Mouse (Mus musculus): ENCODE measurements around the gene Ccnk. TPM values are rescaled to one million over a fixed set of nuclear protein-coding genes. Genes with fewer than 3 reads are reported as not detected.

The Ccnk gene
- 3.3 and 3.7 TPM in 2 replicates for polyA plus RNA-seq (2015; fragmentation: Nextera tagmentation; extraction: Ambion mirVana)

- Histone ChIP-seq H3K4me2 (replicated peaks) (peak within 1 kb of the TSS; percentile 91), H3K36me3 (peaks cover 15% of the 10 kb centered on the region), H3K9ac (replicated peaks) (peak within 1 kb of the TSS; percentile 88), H3K4me3 (peak within 1 kb of the TSS; percentile 94), H3K27me3 (no peaks in the 10 kb centered on the region), H3K4me1 (peaks cover 39% of the 10 kb centered on the region), H3K9me3 (no peaks in the 10 kb centered on the region), H3K27ac (replicated peaks) (peak within 1 kb of the TSS; percentile 84)
- WGBS = under 1% methylated on average over 82 of the region's 82 CpGs
- ATAC-seq (replicated peaks) = peak; percentile 98
These were observed at the start of gene Ccnk for GRCm38 (mm10) chr12:108179321-108180266. Gene Ccnk (plus strand): TSS chr12:108179579.

- no peak for ATAC-seq (replicated peaks)
- Histone ChIP-seq H3K27ac (replicated peaks) (peak overlapping the region; percentile 61), H3K27me3 (no peaks in the 10 kb centered on the region), H3K9me3 (no peaks in the 10 kb centered on the region), H3K36me3 (peaks cover 28% of the 10 kb centered on the region), H3K4me3 (no peak overlapping the region), H3K4me2 (replicated peaks) (no peak overlapping the region), H3K4me1 (0 out of 2 replicates have a peak, but pooled peaks cover 5% of the 10 kb centered on the region), H3K9ac (replicated peaks) (no peak overlapping the region)
- WGBS = 91% methylated on average over 8 of the region's 8 CpGs
These were observed 46.8 kb upstream of the Ccnk start for GRCm38 (mm10) chr12:108132450-108133070.

GRCm38 (mm10) chr12:108133181-108133580, 46.2 kb upstream of the Ccnk start:
- H3K4me2 ChIP-seq (replicated peaks) = no peak overlapping the region
- 89% methylated on average over 2 of the region's 2 CpGs for WGBS

DNA sequence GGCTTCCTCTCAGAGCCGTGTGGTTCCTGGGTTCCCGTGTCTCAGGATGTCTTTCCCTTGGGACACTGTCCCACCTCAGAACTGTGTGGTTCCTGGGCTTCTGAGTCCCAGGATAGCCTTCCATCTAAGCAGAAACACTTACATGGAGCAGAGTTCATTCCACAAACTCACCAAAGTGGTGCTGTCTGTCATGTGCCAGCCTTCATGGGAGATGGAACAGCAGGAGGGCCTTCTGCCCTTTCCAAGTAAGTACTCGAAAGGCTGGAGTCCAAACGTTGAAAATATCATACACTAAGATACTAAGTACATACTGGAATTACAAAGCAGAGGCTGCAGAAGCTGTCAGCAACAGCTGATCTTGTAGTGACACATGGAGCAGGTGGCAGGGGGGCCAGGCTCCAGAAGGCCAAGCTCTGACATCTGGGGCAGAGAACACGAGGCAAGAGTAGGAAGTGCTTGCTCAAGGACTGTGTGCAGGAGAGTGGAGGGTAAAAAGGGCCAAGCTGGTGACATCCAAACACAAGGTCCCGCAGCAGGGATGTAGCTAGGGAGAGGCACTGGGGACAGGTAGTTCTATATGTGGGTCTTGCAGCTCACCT, 43.7 kb upstream of the Ccnk start:
- Histone ChIP-seq H3K4me3 (no peak overlapping the region), H3K9me3 (no peaks in the 10 kb centered on the region), H3K9ac (replicated peaks) (no peak overlapping the region), H3K4me2 (replicated peaks) (no peak overlapping the region), H3K36me3 (peaks cover 3% of the 10 kb centered on the region; the same call in 1 of the 2 replicates), H3K4me1 (0 out of 2 replicates have a peak, but pooled peaks cover 5% of the 10 kb centered on the region), H3K27ac (replicated peaks) (no peak overlapping the region), H3K27me3 (no peaks in the 10 kb centered on the region)
- no peak for ATAC-seq (replicated peaks)
- 80% methylated on average over 6 of the region's 6 CpGs for WGBS

More at GRCm38 (mm10) chr12:108133181-108133580, 46.2 kb upstream of the Ccnk start:
- H3K36me3 ChIP-seq = peaks cover 24% of the 10 kb centered on the region
- no peak overlapping the region for H3K9ac ChIP-seq (replicated peaks)
- no peaks in the 10 kb centered on the region for H3K27me3 ChIP-seq
- H3K9me3 ChIP-seq = no peaks in the 10 kb centered on the region
- H3K27ac ChIP-seq (replicated peaks) = peak overlapping the region; percentile 61
- no peak overlapping the region for H3K4me3 ChIP-seq
- 0 out of 2 replicates have a peak, but pooled peaks cover 5% of the 10 kb centered on the region for H3K4me1 ChIP-seq
- ATAC-seq (replicated peaks) = no peak

DNA sequence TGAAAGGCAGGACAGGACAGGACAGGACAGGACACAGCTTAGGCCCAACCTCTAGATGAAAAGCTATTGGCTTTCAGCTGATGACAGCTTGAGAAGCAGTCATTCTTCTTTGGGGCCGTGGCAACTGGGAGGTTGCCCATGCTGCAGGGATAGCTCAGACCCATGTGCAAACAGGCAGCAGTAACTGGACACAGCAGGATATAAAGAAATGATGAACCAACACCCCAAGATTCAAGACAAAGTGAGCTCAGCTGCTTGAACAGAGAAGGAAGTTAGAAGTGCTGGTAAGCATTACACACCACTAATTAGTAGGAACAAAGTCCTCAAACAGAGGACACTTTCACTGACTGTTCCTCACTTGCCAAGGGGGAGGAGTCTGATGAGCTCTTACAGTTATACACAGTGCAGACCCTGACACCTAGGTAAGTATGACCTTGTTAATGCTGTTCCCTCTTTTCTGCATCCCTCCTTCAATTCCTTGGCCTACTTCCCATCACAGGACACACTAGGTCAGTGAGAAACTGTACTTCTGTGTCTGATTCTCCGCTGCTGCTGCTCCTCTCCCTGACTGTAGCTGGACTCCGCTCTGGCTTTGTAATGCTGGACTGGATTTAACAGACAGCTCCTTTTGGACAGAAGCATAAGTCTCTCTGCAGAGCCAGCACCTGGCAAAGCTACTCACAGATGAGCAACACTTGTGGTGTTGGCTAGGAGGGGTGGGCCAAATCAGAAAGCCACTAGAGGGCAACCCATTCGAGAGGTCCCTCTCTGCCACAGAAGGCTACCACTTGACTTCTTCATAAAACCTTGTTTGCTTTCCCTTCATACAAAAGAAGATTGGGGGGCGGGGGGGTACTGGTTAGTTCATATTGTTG, 35.5 kb upstream of the Ccnk start:
- no peak overlapping the region for H3K4me2 ChIP-seq (replicated peaks)
- 83% methylated on average over 5 of the region's 5 CpGs for WGBS
- ATAC-seq (replicated peaks) = no peak
- H3K9me3 ChIP-seq = no peaks in the 10 kb centered on the region
- no peaks in the 10 kb centered on the region for H3K4me1 ChIP-seq
- no peak overlapping the region for H3K27ac ChIP-seq (replicated peaks)
- H3K9ac ChIP-seq (replicated peaks) = no peak overlapping the region
- H3K36me3 ChIP-seq = peaks cover 5% of the 10 kb centered on the region; the same call in 1 of the 2 replicates
- H3K4me3 ChIP-seq = no peak overlapping the region
- no peaks in the 10 kb centered on the region for H3K27me3 ChIP-seq

- Histone ChIP-seq H3K4me3 (no peak overlapping the region), H3K4me2 (replicated peaks) (no peak overlapping the region), H3K27me3 (no peaks in the 10 kb centered on the region), H3K9me3 (no peaks in the 10 kb centered on the region), H3K9ac (replicated peaks) (no peak overlapping the region), H3K27ac (replicated peaks) (no peak overlapping the region), H3K36me3 (peaks cover 5% of the 10 kb centered on the region; the same call in 1 of the 2 replicates), H3K4me1 (no peaks in the 10 kb centered on the region)
- 95% methylated on average over 3 of the region's 3 CpGs for WGBS
- ATAC-seq (replicated peaks) = no peak
These were observed 34.2 kb upstream of the Ccnk start for GRCm38 (mm10) chr12:108145198-108145597.

- ATAC-seq (replicated peaks) = no peak
These were observed 29.6 kb upstream of the Ccnk start for GRCm38 (mm10) chr12:108149764-108150163.

GRCm38 (mm10) chr12:108152743-108153142, 26.6 kb upstream of the Ccnk start:
- WGBS = 92% methylated on average over 2 of the region's 2 CpGs
- H3K4me1 ChIP-seq = no peaks in the 10 kb centered on the region

More at GRCm38 (mm10) chr12:108149764-108150163, 29.6 kb upstream of the Ccnk start:
- Histone ChIP-seq H3K9me3 (no peaks in the 10 kb centered on the region), H3K36me3 (peaks cover 9% of the 10 kb centered on the region), H3K4me3 (no peak overlapping the region), H3K27ac (replicated peaks) (no peak overlapping the region), H3K27me3 (no peaks in the 10 kb centered on the region), H3K4me2 (replicated peaks) (no peak overlapping the region), H3K9ac (replicated peaks) (no peak overlapping the region), H3K4me1 (no peaks in the 10 kb centered on the region)
- 73% methylated on average over 3 of the region's 3 CpGs for WGBS

GRCm38 (mm10) chr12:108159863-108160262, 19.5 kb upstream of the Ccnk start:
- Histone ChIP-seq H3K9ac (replicated peaks) (no peak overlapping the region), H3K36me3 (peaks cover 28% of the 10 kb centered on the region)
- ATAC-seq (replicated peaks) = no peak

More at GRCm38 (mm10) chr12:108152743-108153142, 26.6 kb upstream of the Ccnk start:
- no peak for ATAC-seq (replicated peaks)
- no peak overlapping the region for H3K4me2 ChIP-seq (replicated peaks)
- no peak overlapping the region for H3K9ac ChIP-seq (replicated peaks)
- H3K27ac ChIP-seq (replicated peaks) = no peak overlapping the region
- peaks cover 19% of the 10 kb centered on the region for H3K36me3 ChIP-seq
- no peaks in the 10 kb centered on the region for H3K9me3 ChIP-seq
- no peaks in the 10 kb centered on the region for H3K27me3 ChIP-seq
- H3K4me3 ChIP-seq = no peak overlapping the region

DNA sequence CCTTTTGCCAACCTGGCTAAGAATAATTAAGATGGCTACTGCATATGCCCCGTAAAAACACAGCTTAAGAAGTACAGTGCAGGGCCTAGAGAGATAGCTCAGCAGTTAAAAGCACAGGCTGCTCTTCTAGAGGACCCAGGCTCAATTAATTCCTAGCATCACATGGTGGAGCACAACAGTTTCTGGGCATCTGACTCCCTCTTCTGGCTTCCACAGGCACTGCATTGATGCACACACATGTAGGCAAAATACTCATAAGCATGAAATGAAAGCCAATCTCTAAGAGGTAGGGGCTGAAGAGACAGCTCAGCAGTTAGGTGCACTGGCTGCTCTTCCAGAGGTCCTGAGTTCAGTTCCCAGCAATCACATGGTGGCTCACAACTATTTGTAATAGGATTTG, 17.3 kb upstream of the Ccnk start:
- Histone ChIP-seq H3K4me1 (no peaks in the 10 kb centered on the region), H3K27ac (replicated peaks) (no peak overlapping the region), H3K9ac (replicated peaks) (no peak overlapping the region), H3K36me3 (peaks cover 23% of the 10 kb centered on the region), H3K27me3 (no peaks in the 10 kb centered on the region), H3K4me2 (replicated peaks) (no peak overlapping the region), H3K9me3 (no peaks in the 10 kb centered on the region), H3K4me3 (no peak overlapping the region)
- 96% methylated on average over 1 of the region's 1 CpGs for WGBS
- no peak for ATAC-seq (replicated peaks)

More at GRCm38 (mm10) chr12:108159863-108160262, 19.5 kb upstream of the Ccnk start:
- Histone ChIP-seq H3K4me2 (replicated peaks) (no peak overlapping the region), H3K4me3 (no peak overlapping the region), H3K4me1 (no peaks in the 10 kb centered on the region), H3K9me3 (no peaks in the 10 kb centered on the region), H3K27ac (replicated peaks) (no peak overlapping the region), H3K27me3 (no peaks in the 10 kb centered on the region)

GRCm38 (mm10) chr12:108163706-108164105, 15.7 kb upstream of the Ccnk start:
- 69% methylated on average over 3 of the region's 3 CpGs for WGBS

More at GRCm38 (mm10) chr12:108163706-108164105, 15.7 kb upstream of the Ccnk start:
- no peak overlapping the region for H3K27ac ChIP-seq (replicated peaks)
- H3K9me3 ChIP-seq = no peaks in the 10 kb centered on the region
- H3K4me1 ChIP-seq = no peaks in the 10 kb centered on the region
- no peak overlapping the region for H3K4me2 ChIP-seq (replicated peaks)
- H3K36me3 ChIP-seq = peaks cover 18% of the 10 kb centered on the region
- H3K27me3 ChIP-seq = no peaks in the 10 kb centered on the region
- ATAC-seq (replicated peaks) = no peak
- H3K4me3 ChIP-seq = no peak overlapping the region
- no peak overlapping the region for H3K9ac ChIP-seq (replicated peaks)
